12 mouse cellular contexts compared by ENCODE assay signal in genomic region chr6:72724494-72725180, GRCm38 (mm10).
DNase-seq lines count a peak whose midpoint lies in the region; ATAC-seq and TF ChIP-seq lines count a peak whose summit lies in the region.
"Had no signal": no experiment of that assay in that cellular context is flagged by ENCODE, and none has a peak within 500 bp of the region (broad histone marks: within the 10 kb centered on the region; RNA-seq: fewer than 3 reads in every experiment).

No protein-coding gene starts in this region.

- no peak for TF ChIP-seq EP300 in stomach, postnatal 0 days (optimal IDR thresholded peaks at IDR 0.05)

- no peak overlapping the region for H3K4me3 ChIP-seq in forebrain, embryonic 15.5 days
- no peak overlapping the region for H3K4me3 ChIP-seq in forebrain, embryonic 16.5 days (replicated peaks; ENCODE audit: low read length)
- H3K4me3 ChIP-seq in lung, embryonic 14.5 days (ENCODE audit: low read depth, low read length), result no peak overlapping the region
- H3K4me3 ChIP-seq in stomach, postnatal 0 days (ENCODE audit: low read depth, low read length), result no peak overlapping the region
- H3K4me3 ChIP-seq: neural tube, embryonic 12.5 days had no signal

- no peak overlapping the region for H3K27ac ChIP-seq in forebrain, embryonic 15.5 days (replicated peaks)
- H3K27ac ChIP-seq in forebrain, embryonic 16.5 days (ENCODE audit: low read length), result no peak overlapping the region
- peak overlapping the region; percentile 24; the same call in 1 of the 2 replicates for H3K27ac ChIP-seq in lung, embryonic 14.5 days (ENCODE audit: low read depth)
- H3K27ac ChIP-seq in stomach, postnatal 0 days (replicated peaks), result peak overlapping the region; percentile 61
- H3K27ac ChIP-seq: macrophage; neural tube, embryonic 12.5 days had no signal

- ATAC-seq in forebrain, embryonic 15.5 days (replicated peaks), result 0 out of 2 replicates have a peak, but pooled peaks have one; percentile 26
- no peak; the same call in 1 of the 2 replicates for ATAC-seq in forebrain, embryonic 16.5 days
- ATAC-seq in lung, embryonic 14.5 days (ENCODE audit: insufficient read depth), result peak; percentile 48; the same call in 1 of the 2 replicates
- ATAC-seq in stomach, postnatal 0 days (ENCODE audit: low FRiP score, low TSS enrichment), result peak; percentile 62

- H3K36me3 ChIP-seq in forebrain, embryonic 15.5 days, result no peaks in the 10 kb centered on the region
- no peaks in the 10 kb centered on the region for H3K36me3 ChIP-seq in forebrain, embryonic 16.5 days (ENCODE audit: control insufficient read depth, insufficient read depth)
- H3K36me3 ChIP-seq in lung, embryonic 14.5 days (ENCODE audit: insufficient read depth), result no peaks in the 10 kb centered on the region
- no peaks in the 10 kb centered on the region for H3K36me3 ChIP-seq in stomach, postnatal 0 days (ENCODE audit: control insufficient read depth, insufficient read depth, low read length)
- H3K36me3 ChIP-seq: neural tube, embryonic 12.5 days had no signal

- 62% methylated on average over 8 of the region's 8 CpGs for WGBS in forebrain, embryonic 15.5 days
- WGBS in forebrain, embryonic 16.5 days, result 56% methylated on average over 8 of the region's 8 CpGs
- 35% methylated on average over 8 of the region's 8 CpGs for WGBS in lung, embryonic 14.5 days
- WGBS in stomach, postnatal 0 days, result 34% methylated on average over 8 of the region's 8 CpGs

- TF ChIP-seq CTCF in lung, embryonic 14.5 days (IDR thresholded peaks at IDR 0.05; ENCODE audit: low read depth), result no peak
- no peak for TF ChIP-seq CTCF in stomach, postnatal 0 days (IDR thresholded peaks at IDR 0.05; ENCODE audit: low read depth)

- H3K4me2 ChIP-seq in forebrain, embryonic 15.5 days (replicated peaks), result no peak overlapping the region
- H3K4me2 ChIP-seq in forebrain, embryonic 16.5 days (ENCODE audit: low read length), result no peak overlapping the region
- no peak overlapping the region for H3K4me2 ChIP-seq in lung, embryonic 14.5 days
- no peak overlapping the region for H3K4me2 ChIP-seq in stomach, postnatal 0 days (replicated peaks; ENCODE audit: low read depth)
- H3K4me2 ChIP-seq: neural tube, embryonic 12.5 days had no signal

- no peaks in the 10 kb centered on the region for H3K9me3 ChIP-seq in forebrain, embryonic 15.5 days
- no peaks in the 10 kb centered on the region for H3K9me3 ChIP-seq in forebrain, embryonic 16.5 days (ENCODE audit: control insufficient read depth, low read length)
- H3K9me3 ChIP-seq in lung, embryonic 14.5 days (ENCODE audit: low read depth, low read length), result no peaks in the 10 kb centered on the region
- no peaks in the 10 kb centered on the region for H3K9me3 ChIP-seq in stomach, postnatal 0 days (ENCODE audit: control insufficient read depth, low read length)
- H3K9me3 ChIP-seq: neural tube, embryonic 12.5 days had no signal

- no peaks in the 10 kb centered on the region for H3K27me3 ChIP-seq in forebrain, embryonic 15.5 days
- H3K27me3 ChIP-seq in forebrain, embryonic 16.5 days (replicated peaks; ENCODE audit: control insufficient read depth, insufficient read depth, low read length), result no peaks in the 10 kb centered on the region
- H3K27me3 ChIP-seq in lung, embryonic 14.5 days (ENCODE audit: insufficient read depth, low read length), result no peaks in the 10 kb centered on the region
- no peaks in the 10 kb centered on the region for H3K27me3 ChIP-seq in stomach, postnatal 0 days (ENCODE audit: control insufficient read depth, insufficient read depth, low read length)
- H3K27me3 ChIP-seq: neural tube, embryonic 12.5 days had no signal

- H3K9ac ChIP-seq in forebrain, embryonic 15.5 days (replicated peaks), result no peak overlapping the region
- H3K9ac ChIP-seq in forebrain, embryonic 16.5 days (replicated peaks; ENCODE audit: low read depth, low read length), result no peak overlapping the region
- no peak overlapping the region for H3K9ac ChIP-seq in lung, embryonic 14.5 days
- no peak overlapping the region for H3K9ac ChIP-seq in stomach, postnatal 0 days (ENCODE audit: low read length)
- H3K9ac ChIP-seq: neural tube, embryonic 12.5 days had no signal

- DNase-seq in lung, embryonic 14.5 days, result no peak
- DNase-seq in lung, postnatal 25 days (ENCODE audit: low spot score), result no peak
- peak; percentile 51 for DNase-seq in kidney, postnatal 10 days
- DNase-seq in stomach, postnatal 0 days (ENCODE audit: low spot score), result no peak
- DNase-seq in embryo, embryonic 10.5 days (ENCODE audit: low spot score), result no peak
- no peak for DNase-seq in right cerebral cortex, postnatal 4 days
- DNase-seq: heart, postnatal 14 days; layer of hippocampus, postnatal 36 days had no signal

- peaks cover 31% of the 10 kb centered on the region for H3K4me1 ChIP-seq in forebrain, embryonic 15.5 days
- peaks cover 18% of the 10 kb centered on the region for H3K4me1 ChIP-seq in forebrain, embryonic 16.5 days (replicated peaks; ENCODE audit: control insufficient read depth, insufficient read depth, low read length)
- peaks cover 11% of the 10 kb centered on the region for H3K4me1 ChIP-seq in lung, embryonic 14.5 days (ENCODE audit: insufficient read depth)
- H3K4me1 ChIP-seq in stomach, postnatal 0 days (replicated peaks; ENCODE audit: control insufficient read depth, insufficient read depth), result peaks cover 5% of the 10 kb centered on the region; the same call in 1 of the 2 replicates

Comparison
In these comparisons a context has a peak if more than half of its experiments do, and no peak if none do; other contexts are left out.
1. H3K27ac ChIP-seq: peak in lung, embryonic 14.5 days (single experiment) and stomach, postnatal 0 days (single experiment); none in forebrain, embryonic 15.5 days (single experiment) and forebrain, embryonic 16.5 days (single experiment).